Mouse (Mus musculus): Measurements from ENCODE around the gene Smbd1. TPM values are rescaled to one million over a fixed set of nuclear protein-coding genes. Genes with fewer than 3 reads are reported as not detected.

The Smbd1 gene
- total RNA-seq (2015; ENCODE audit: low replicate concordance) (not detected in 2 replicates), total RNA-seq (2017; ENCODE audit: low replicate concordance) (not detected in 2 replicates)

- ATAC-seq (replicated peaks; ENCODE audit: low FRiP score, poor library complexity, severe bottlenecking), result no peak
Observed at GRCm38 (mm10) chr16:32810321-32810720, at the start of gene Smbd1. Smbd1 (minus strand) TSS chr16:32810477.

- ATAC-seq (replicated peaks; ENCODE audit: low FRiP score, poor library complexity, severe bottlenecking), result no peak
Observed at GRCm38 (mm10) chr16:32858771-32859636, 48.7 kb upstream of the Smbd1 start.

GRCm38 (mm10) chr16:32858356-32858755 is 48.1 kb upstream of the Smbd1 start:
- ATAC-seq (replicated peaks; ENCODE audit: low FRiP score, poor library complexity, severe bottlenecking), result no peak

GRCm38 (mm10) chr16:32856751-32857150 is 46.5 kb upstream of the Smbd1 start:
- ATAC-seq (replicated peaks; ENCODE audit: low FRiP score, poor library complexity, severe bottlenecking), result no peak

- ATAC-seq (replicated peaks; ENCODE audit: low FRiP score, poor library complexity, severe bottlenecking), result no peak
Observed at GRCm38 (mm10) chr16:32854050-32854571, 43.8 kb upstream of the Smbd1 start.

- no peak for ATAC-seq (replicated peaks; ENCODE audit: low FRiP score, poor library complexity, severe bottlenecking)
Observed at GRCm38 (mm10) chr16:32853492-32854049, 43.3 kb upstream of the Smbd1 start.

GRCm38 (mm10) chr16:32849042-32849830 is 39.0 kb upstream of the Smbd1 start:
- ATAC-seq (replicated peaks; ENCODE audit: low FRiP score, poor library complexity, severe bottlenecking), result no peak

- ATAC-seq (replicated peaks; ENCODE audit: low FRiP score, poor library complexity, severe bottlenecking), result no peak
Observed at GRCm38 (mm10) chr16:32847103-32847502, 36.8 kb upstream of the Smbd1 start.

GRCm38 (mm10) chr16:32831501-32831900 is 21.2 kb upstream of the Smbd1 start:
- no peak for ATAC-seq (replicated peaks; ENCODE audit: low FRiP score, poor library complexity, severe bottlenecking)

- ATAC-seq (replicated peaks; ENCODE audit: low FRiP score, poor library complexity, severe bottlenecking), result no peak
Observed at GRCm38 (mm10) chr16:32829104-32829503, 18.8 kb upstream of the Smbd1 start.

- no peak for ATAC-seq (replicated peaks; ENCODE audit: low FRiP score, poor library complexity, severe bottlenecking)
Observed at GRCm38 (mm10) chr16:32826521-32826920, 16.2 kb upstream of the Smbd1 start.

- ATAC-seq (replicated peaks; ENCODE audit: low FRiP score, poor library complexity, severe bottlenecking), result no peak
Observed at GRCm38 (mm10) chr16:32825380-32825779, 15.1 kb upstream of the Smbd1 start.

GRCm38 (mm10) chr16:32824061-32824460 is 13.8 kb upstream of the Smbd1 start:
- no peak for ATAC-seq (replicated peaks; ENCODE audit: low FRiP score, poor library complexity, severe bottlenecking)

GRCm38 (mm10) chr16:32823487-32823886 is 13.2 kb upstream of the Smbd1 start:
- no peak for ATAC-seq (replicated peaks; ENCODE audit: low FRiP score, poor library complexity, severe bottlenecking)

- ATAC-seq (replicated peaks; ENCODE audit: low FRiP score, poor library complexity, severe bottlenecking), result no peak
Observed at GRCm38 (mm10) chr16:32822881-32823280, 12.6 kb upstream of the Smbd1 start.

- ATAC-seq (replicated peaks; ENCODE audit: low FRiP score, poor library complexity, severe bottlenecking), result no peak
Observed at GRCm38 (mm10) chr16:32822450-32822827, 12.2 kb upstream of the Smbd1 start.

GRCm38 (mm10) chr16:32821772-32822449 is 11.6 kb upstream of the Smbd1 start:
- no peak for ATAC-seq (replicated peaks; ENCODE audit: low FRiP score, poor library complexity, severe bottlenecking)

- no peak for ATAC-seq (replicated peaks; ENCODE audit: low FRiP score, poor library complexity, severe bottlenecking)
Observed at GRCm38 (mm10) chr16:32818441-32818840, 8.2 kb upstream of the Smbd1 start.

GRCm38 (mm10) chr16:32818036-32818435 is 7.8 kb upstream of the Smbd1 start:
- no peak for ATAC-seq (replicated peaks; ENCODE audit: low FRiP score, poor library complexity, severe bottlenecking)

GRCm38 (mm10) chr16:32815160-32815605 is 4.9 kb upstream of the Smbd1 start:
- ATAC-seq (replicated peaks; ENCODE audit: low FRiP score, poor library complexity, severe bottlenecking), result no peak
